Mouse (Mus musculus): ENCODE measurements around the gene Cd248. TPM values are rescaled to one million over a fixed set of nuclear protein-coding genes. Genes with fewer than 3 reads are reported as not detected.
A peak's percentile ranks its signal among the peaks of the same experiment; 100 is the strongest.

Gene Cd248
- polyA plus RNA-seq, 1 experiment from 2014 or later: 74.1 TPM

DNA sequence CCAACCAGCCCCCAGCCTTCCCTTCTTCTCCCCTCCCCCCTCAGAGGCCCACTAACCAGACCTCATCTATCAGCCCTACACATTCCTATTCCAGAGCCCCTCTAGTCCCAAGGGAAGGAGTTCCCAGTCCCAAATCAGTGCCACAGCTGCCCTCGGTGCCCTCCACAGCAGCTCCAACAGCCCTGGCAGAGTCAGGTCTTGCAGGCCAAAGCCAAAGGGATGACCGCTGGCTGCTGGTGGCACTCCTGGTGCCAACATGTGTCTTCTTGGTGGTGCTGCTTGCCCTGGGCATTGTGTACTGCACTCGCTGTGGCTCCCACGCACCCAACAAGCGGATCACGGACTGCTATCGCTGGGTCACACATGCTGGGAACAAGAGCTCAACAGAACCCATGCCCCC lies 2.1 kb downstream of the Cd248 start:
- no peak overlapping the region; the same call in 1 of the 2 replicates for H3K27ac ChIP-seq
- H3K27me3 ChIP-seq: peaks cover 62% of the 10 kb centered on the region
- 0 out of 2 replicates have a peak overlapping the region, but pooled peaks have one; percentile 1 for H3K9ac ChIP-seq
- no peak for ATAC-seq (replicated peaks; ENCODE audit: low FRiP score)
- peak overlapping the region; percentile 55 for H3K4me3 ChIP-seq (replicated peaks)
- no peaks in the 10 kb centered on the region for H3K9me3 ChIP-seq (replicated peaks)
- H3K4me1 ChIP-seq: peaks cover 70% of the 10 kb centered on the region
- no peaks in the 10 kb centered on the region for H3K36me3 ChIP-seq
- H3K4me2 ChIP-seq: peak overlapping the region; percentile 84
- WGBS: 86% methylated on average over 7 of the region's 7 CpGs

DNA sequence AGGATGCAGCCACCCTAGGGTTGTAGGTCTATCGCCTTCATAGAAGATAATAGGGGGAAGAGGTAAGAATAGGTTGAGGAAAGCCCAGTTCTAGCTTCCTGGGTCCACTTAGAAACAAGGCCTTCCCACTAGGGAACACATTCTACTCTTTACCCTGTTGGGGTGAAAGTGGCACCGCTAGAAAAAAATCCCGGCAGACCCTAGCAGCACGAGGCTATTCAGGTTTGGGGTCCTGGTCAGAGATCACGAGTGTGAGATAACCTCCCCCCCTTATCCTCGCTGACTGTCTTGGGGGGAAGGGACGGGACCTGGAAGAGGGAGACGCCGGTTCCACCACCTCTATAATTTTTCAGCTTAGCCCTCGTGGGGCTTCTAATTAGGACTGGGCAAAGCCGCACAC lies 3.2 kb downstream of the Cd248 start:
- peak overlapping the region; percentile 55 for H3K4me3 ChIP-seq (replicated peaks)
- ATAC-seq (replicated peaks; ENCODE audit: low FRiP score): no peak
- peak overlapping the region; percentile 50 for H3K9ac ChIP-seq
- no peaks in the 10 kb centered on the region for H3K9me3 ChIP-seq (replicated peaks)
- H3K4me1 ChIP-seq: peaks cover 63% of the 10 kb centered on the region
- peaks cover 66% of the 10 kb centered on the region for H3K27me3 ChIP-seq
- H3K36me3 ChIP-seq: no peaks in the 10 kb centered on the region
- peak overlapping the region; percentile 85 for H3K27ac ChIP-seq
- 13% methylated on average over 11 of the region's 11 CpGs for WGBS
- H3K4me2 ChIP-seq: peak overlapping the region; percentile 84

DNA sequence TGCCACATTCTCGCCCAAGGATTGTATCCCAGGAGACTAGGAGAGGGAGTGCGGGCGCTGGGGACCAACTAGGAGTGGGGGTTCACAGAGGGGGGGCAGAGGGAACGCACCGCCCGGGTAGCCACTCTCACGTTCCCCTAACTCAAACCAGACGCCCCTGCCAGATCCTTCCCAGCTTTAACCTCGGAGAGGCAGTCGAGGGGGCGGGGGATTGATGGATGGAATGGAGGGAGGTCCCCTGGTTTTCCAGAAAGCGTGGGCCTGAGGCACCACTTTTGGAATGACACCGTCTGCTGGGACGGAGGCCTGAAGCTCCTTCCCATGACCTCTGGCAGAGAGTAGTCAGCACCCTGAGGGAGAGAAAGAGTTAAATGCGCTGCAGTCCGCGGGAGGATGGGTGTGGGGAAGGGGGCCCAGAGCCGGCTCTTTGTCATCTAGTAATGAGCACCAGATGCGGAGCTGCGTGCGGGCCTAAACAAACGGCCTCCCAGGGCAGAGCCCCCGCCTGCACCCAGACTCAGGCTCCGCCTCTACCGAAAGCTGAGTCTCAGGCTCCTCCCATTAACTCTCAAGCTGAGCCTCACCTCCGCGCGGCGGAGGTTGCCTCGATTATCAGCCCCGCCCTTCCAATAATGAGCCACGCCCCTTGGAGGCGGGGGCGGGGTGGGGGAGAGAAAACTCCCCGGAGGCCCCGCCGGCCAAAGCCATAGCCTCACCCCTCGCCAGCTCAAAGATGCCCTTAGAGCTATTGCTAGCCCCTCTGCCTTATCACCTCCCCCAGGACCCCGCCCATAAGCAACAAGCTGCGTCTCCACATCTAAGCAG lies 3.9 kb downstream of the Cd248 start:
- Histone ChIP-seq H3K9ac (peak overlapping the region; percentile 50), H3K4me3 (replicated peaks) (peak overlapping the region; percentile 55), H3K4me1 (peaks cover 62% of the 10 kb centered on the region), H3K4me2 (peak overlapping the region; percentile 84), H3K36me3 (no peaks in the 10 kb centered on the region), H3K27ac (peak overlapping the region; percentile 85), H3K27me3 (peaks cover 65% of the 10 kb centered on the region), H3K9me3 (replicated peaks) (no peaks in the 10 kb centered on the region)
- ATAC-seq (replicated peaks; ENCODE audit: low FRiP score): peak; percentile 85
- under 1% methylated on average over 40 of the region's 40 CpGs for WGBS

DNA sequence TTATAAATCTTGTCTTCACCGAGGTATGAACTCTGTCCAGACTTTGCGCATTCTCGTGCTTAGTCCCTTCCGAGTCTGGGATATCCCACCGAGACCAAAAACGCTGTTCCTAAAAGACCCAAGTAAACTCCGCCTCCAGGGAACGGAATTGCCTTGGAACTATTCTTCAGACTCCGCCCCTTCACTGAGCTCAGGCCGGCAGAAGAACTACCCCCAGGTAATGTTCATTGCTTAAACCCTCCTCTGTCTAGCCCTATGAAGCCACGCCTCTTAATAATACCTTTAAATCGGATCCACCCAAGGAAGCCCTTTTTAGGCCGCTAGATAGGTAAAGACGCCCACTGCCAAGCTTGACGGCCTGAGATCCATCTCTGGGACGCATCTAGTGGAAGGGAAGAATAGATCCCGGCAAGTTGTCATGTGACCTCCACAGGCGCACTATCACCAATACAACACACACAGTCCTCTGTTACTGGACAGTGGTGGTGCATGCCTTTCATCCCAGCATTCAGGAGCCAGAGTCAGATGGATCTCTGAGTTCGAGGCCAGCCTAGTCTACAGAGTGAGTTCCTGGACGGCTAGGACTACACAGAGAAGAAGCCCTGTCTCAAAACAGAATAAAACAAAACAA lies 4.6 kb downstream of the Cd248 start:
- Histone ChIP-seq H3K36me3 (no peaks in the 10 kb centered on the region), H3K9me3 (replicated peaks) (no peaks in the 10 kb centered on the region), H3K27me3 (peaks cover 58% of the 10 kb centered on the region), H3K9ac (peak overlapping the region; percentile 24; the same call in 1 of the 2 replicates), H3K27ac (peak overlapping the region; percentile 85), H3K4me2 (peak overlapping the region; percentile 84), H3K4me1 (peaks cover 54% of the 10 kb centered on the region), H3K4me3 (replicated peaks) (peak overlapping the region; percentile 55)
- 2% methylated on average over 20 of the region's 20 CpGs for WGBS
- peak; percentile 12; the same call in 1 of the 2 replicates for ATAC-seq (replicated peaks; ENCODE audit: low FRiP score)

DNA sequence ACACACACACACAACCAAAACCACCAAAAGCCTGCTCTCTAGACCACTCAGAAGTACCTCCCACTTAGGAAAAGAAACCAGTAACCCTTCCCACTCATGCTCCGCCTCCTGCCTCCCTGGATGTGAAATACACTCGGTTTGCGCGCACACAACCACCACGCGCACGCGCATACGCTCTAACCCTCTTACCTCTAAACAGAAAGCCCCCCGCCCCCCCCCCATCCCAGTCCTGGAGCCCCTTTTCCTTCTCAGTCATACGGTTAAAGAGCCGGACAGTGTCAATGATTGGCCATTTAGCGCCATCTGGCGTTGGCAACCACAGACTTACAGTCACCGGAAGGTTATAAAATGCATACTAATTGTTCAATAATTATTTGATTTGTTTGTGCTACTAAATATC lies 5.2 kb downstream of the Cd248 start:
- Histone ChIP-seq H3K9ac (no peak overlapping the region), H3K9me3 (replicated peaks) (no peaks in the 10 kb centered on the region), H3K36me3 (no peaks in the 10 kb centered on the region), H3K4me1 (peaks cover 49% of the 10 kb centered on the region), H3K27me3 (peaks cover 53% of the 10 kb centered on the region), H3K4me3 (replicated peaks) (peak overlapping the region; percentile 55), H3K4me2 (peak overlapping the region; percentile 84), H3K27ac (peak overlapping the region; percentile 85)
- no peak; the same call in 1 of the 2 replicates for ATAC-seq (replicated peaks; ENCODE audit: low FRiP score)
- WGBS: 1% methylated on average over 15 of the region's 15 CpGs

DNA sequence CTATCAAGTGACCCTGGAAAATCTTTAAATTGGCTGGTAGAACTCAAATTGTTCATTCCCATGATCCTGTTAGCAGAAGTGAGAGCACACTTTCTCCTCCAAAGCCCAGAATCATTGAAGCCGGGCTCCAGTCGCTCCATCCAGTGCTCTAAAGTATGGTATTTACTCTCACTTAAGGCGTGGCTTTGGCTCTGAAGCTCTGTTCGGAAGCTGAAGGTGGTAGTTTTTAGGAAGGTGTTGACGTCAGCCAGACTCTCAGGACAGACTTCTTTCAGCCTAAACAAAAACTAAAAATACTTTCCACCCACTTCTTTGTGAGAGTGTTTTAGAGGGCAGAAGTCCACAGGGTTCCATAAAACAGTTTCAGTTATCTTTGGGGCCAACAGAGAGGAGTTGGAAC lies 5.6 kb downstream of the Cd248 start:
- Histone ChIP-seq H3K27ac (no peak overlapping the region), H3K4me2 (0 out of 2 replicates have a peak overlapping the region, but pooled peaks have one; percentile 84)
- no peak for ATAC-seq (replicated peaks; ENCODE audit: low FRiP score)

DNA sequence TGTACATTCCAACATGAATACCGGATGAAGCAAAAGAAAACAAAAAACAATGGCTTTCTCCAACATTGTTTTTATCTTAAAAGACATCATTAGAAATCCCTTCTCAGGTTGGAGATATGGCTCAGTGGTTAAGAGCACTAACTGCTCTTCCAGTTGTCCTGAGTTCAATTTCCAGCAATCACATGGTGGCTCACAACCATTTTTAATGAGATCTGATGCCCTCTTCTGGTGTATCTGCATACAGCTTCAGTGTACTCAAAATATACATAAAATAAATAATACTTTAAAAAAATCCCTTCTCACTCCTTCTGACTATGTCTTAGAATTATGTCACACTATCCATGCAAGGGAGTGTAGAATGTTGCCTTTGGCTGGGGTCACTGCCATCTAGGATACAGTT lies 11.4 kb downstream of the Cd248 start:
- H3K4me1 ChIP-seq: no peaks in the 10 kb centered on the region
- ATAC-seq (replicated peaks; ENCODE audit: low FRiP score): no peak
- H3K4me3 ChIP-seq (replicated peaks): no peak overlapping the region
- H3K9ac ChIP-seq: no peak overlapping the region
- no peak overlapping the region for H3K4me2 ChIP-seq
- H3K27ac ChIP-seq: no peak overlapping the region
- WGBS: 96% methylated on average over 1 of the region's 1 CpGs
- no peaks in the 10 kb centered on the region for H3K36me3 ChIP-seq
- no peaks in the 10 kb centered on the region for H3K9me3 ChIP-seq (replicated peaks)
- H3K27me3 ChIP-seq: peaks cover 69% of the 10 kb centered on the region

More for the DNA sequence above, 5.6 kb downstream of the Cd248 start:
- Histone ChIP-seq H3K4me1 (peaks cover 44% of the 10 kb centered on the region), H3K36me3 (no peaks in the 10 kb centered on the region), H3K27me3 (peaks cover 51% of the 10 kb centered on the region), H3K4me3 (replicated peaks) (no peak overlapping the region), H3K9ac (no peak overlapping the region), H3K9me3 (replicated peaks) (no peaks in the 10 kb centered on the region)
- 39% methylated on average over 5 of the region's 5 CpGs for WGBS

DNA sequence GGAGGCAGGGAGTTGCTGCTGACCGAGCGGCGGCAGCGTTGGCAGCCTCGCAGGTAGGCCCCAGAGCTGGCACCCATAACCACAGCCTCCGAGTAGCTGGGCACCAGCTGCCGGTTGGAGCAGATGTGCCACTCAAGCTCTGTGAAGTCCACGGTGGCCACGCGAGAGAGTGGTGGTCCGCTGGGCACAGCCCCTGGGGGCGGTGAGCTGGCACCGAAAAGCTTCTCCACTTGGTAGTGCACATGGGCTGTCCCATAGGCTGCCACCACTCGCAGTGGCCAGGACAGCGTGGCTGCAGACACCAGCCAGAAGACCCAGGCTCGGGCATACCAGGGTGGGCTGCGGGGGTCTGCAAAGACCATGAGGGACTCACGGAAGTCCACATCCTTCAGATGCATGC lies 14.1 kb downstream of the Cd248 start:
- H3K9me3 ChIP-seq (replicated peaks): no peaks in the 10 kb centered on the region
- WGBS: 61% methylated on average over 18 of the region's 18 CpGs

DNA sequence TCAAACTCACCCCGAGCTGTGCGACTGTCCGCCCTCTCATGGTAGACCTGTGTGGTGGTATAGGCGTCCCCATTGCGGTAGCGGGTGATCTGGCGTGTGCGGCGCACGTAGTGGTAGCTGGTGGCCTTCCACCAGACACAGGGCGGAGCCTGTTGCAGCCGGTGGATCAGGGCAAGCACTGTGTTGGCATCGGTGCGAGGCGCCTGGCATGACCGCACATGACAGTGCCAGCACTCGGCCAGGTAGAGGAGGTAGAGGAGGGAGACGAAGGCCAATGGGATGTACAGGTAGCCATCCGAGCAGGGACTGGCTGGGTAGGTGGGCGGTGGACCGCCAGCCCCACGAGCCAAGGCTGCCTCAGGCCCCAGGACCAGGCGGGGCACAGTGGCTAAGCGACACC lies 14.7 kb downstream of the Cd248 start:
- no peak for ATAC-seq (replicated peaks; ENCODE audit: low FRiP score)
- Histone ChIP-seq H3K27ac (no peak overlapping the region), H3K9ac (no peak overlapping the region), H3K4me3 (replicated peaks) (no peak overlapping the region), H3K4me2 (no peak overlapping the region), H3K36me3 (no peaks in the 10 kb centered on the region), H3K27me3 (peaks cover 83% of the 10 kb centered on the region), H3K4me1 (peaks cover 17% of the 10 kb centered on the region), H3K9me3 (replicated peaks) (no peaks in the 10 kb centered on the region)
- WGBS: 66% methylated on average over 24 of the region's 24 CpGs

More for the DNA sequence above, 14.1 kb downstream of the Cd248 start:
- H3K27me3 ChIP-seq: peaks cover 83% of the 10 kb centered on the region
- ATAC-seq (replicated peaks; ENCODE audit: low FRiP score): no peak
- H3K27ac ChIP-seq: no peak overlapping the region
- H3K4me1 ChIP-seq: peaks cover 13% of the 10 kb centered on the region
- H3K9ac ChIP-seq: no peak overlapping the region
- no peak overlapping the region for H3K4me2 ChIP-seq
- no peak overlapping the region for H3K4me3 ChIP-seq (replicated peaks)
- H3K36me3 ChIP-seq: no peaks in the 10 kb centered on the region

DNA sequence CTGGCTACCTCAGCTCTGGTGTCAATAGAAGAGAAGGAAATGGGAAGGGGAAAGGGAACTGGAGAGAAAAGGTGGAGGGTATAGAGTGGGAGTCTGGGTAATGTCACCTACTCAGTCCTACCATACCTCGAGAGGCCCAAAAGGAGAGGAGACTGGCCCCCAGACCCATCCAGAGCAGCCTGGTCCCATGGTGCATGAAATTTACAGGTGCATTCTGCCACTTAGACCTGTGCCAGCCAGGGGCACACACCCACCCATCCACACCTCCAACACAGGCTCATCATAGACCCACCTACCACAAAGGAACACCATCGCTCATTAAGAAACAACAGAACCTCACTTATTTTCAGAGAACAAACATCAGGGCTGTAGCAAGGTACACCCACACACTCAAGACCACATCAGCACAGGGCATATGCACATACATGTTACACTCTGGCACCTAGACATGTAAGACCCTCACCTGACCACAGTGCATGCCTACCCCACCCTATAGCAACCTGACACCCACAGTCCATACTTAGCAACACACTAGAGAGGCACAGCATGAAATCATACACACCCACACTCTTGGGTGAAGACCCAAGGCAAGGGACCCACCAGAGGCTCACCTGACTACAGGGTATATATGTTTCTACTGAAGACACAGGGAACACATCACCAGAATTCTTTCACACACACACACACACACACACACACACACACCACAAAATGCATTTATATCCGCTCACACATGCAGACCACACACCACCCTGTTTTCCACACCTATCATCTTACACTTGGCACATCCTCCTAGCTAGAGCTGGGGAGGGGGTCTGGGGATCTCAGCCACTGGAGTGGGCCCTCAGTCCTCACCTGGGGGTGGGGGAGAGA lies 16.3 kb downstream of the Cd248 start:
- no peak for ATAC-seq (replicated peaks; ENCODE audit: low FRiP score)
- Histone ChIP-seq H3K27me3 (peaks cover 74% of the 10 kb centered on the region), H3K9me3 (replicated peaks) (no peaks in the 10 kb centered on the region), H3K36me3 (no peaks in the 10 kb centered on the region), H3K9ac (no peak overlapping the region), H3K4me1 (peaks cover 24% of the 10 kb centered on the region), H3K4me3 (replicated peaks) (peak overlapping the region; percentile 55), H3K27ac (no peak overlapping the region), H3K4me2 (peak overlapping the region; percentile 91; the same call in 1 of the 2 replicates)
- WGBS: 76% methylated on average over 3 of the region's 3 CpGs

DNA sequence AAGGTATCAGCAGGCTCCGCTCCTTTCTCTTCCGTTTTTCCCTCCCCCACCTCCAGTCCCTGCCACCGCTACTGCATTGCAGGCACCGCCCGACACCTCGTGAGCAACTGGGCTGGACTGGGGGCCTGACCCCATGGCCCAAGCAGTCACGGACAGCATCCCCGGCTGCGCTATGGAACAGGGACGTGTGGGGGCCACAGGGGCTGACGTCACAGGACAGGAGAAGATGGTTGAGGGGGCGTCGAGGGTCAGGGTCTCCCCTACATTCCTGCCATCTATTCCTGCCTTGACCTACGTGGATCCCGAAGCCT lies 16.9 kb downstream of the Cd248 start:
- Histone ChIP-seq H3K4me3 (replicated peaks) (peak overlapping the region; percentile 55), H3K27me3 (peaks cover 68% of the 10 kb centered on the region), H3K4me2 (peak overlapping the region; percentile 91), H3K9me3 (replicated peaks) (no peaks in the 10 kb centered on the region), H3K27ac (no peak overlapping the region), H3K9ac (peak overlapping the region; percentile 39; the same call in 1 of the 2 replicates), H3K4me1 (peaks cover 27% of the 10 kb centered on the region), H3K36me3 (peaks cover 2% of the 10 kb centered on the region; the same call in 1 of the 2 replicates)
- 4% methylated on average over 15 of the region's 15 CpGs for WGBS
- no peak for ATAC-seq (replicated peaks; ENCODE audit: low FRiP score)

All from kidney, embryonic 15.5 days (tissue).